24 mouse cellular contexts compared by ENCODE assay signal in the genomic region with DNA sequence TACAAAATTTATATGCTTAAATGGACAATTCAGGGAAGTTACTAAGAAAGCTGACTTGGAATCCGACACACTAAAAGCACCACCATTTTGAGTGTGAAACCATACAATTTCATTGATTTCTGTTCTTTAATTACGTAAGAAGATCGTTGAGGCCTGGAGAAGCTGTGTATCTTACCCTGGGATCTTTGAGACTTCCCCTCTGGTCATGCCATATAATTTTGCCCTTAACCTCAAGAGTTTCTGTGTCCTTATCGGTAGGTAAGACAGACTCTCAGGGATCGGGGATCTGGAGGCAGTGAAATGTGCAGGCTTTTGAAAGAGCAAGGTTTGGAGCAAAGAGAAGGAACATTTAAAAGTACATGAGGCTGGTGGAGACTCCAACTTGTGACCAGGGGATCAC. TPM values are rescaled to one million over a fixed set of nuclear protein-coding genes. Genes with fewer than 3 reads are reported as not detected.
DNase-seq lines count a peak whose midpoint lies in the region; ATAC-seq and TF ChIP-seq lines count a peak whose summit lies in the region.
"Had no signal": no experiment of that assay in that cellular context is flagged by ENCODE, and none has a peak within 500 bp of the region (broad histone marks: within the 10 kb centered on the region; RNA-seq: fewer than 3 reads in every experiment).

No protein-coding gene starts in this region.

- peak overlapping the region; percentile 77 for H3K27ac ChIP-seq in intestine, embryonic 15.5 days
- no peak overlapping the region for H3K27ac ChIP-seq in intestine, postnatal 0 days (ENCODE audit: low read depth, low read length)
- peak overlapping the region; percentile 58; the same call in 1 of the 2 replicates for H3K27ac ChIP-seq in kidney, embryonic 16.5 days (ENCODE audit: low read length)
- H3K27ac ChIP-seq: embryonic facial prominence, embryonic 10.5 days; embryonic facial prominence, embryonic 13.5 days; forebrain, embryonic 13.5 days; heart, adult 2 months; hindbrain, embryonic 12.5 days; hindbrain, embryonic 15.5 days had no signal

- 80% methylated on average over 5 of the region's 5 CpGs for WGBS in intestine, embryonic 15.5 days
- 58% methylated on average over 5 of the region's 5 CpGs for WGBS in intestine, postnatal 0 days
- WGBS in kidney, embryonic 16.5 days: 78% methylated on average over 5 of the region's 5 CpGs

- no peaks in the 10 kb centered on the region for H3K36me3 ChIP-seq in intestine, embryonic 15.5 days
- H3K36me3 ChIP-seq in intestine, postnatal 0 days (ENCODE audit: control insufficient read depth, insufficient read depth): no peaks in the 10 kb centered on the region
- H3K36me3 ChIP-seq in kidney, embryonic 16.5 days (ENCODE audit: insufficient read depth, low read length): no peaks in the 10 kb centered on the region
- H3K36me3 ChIP-seq: embryonic facial prominence, embryonic 10.5 days; embryonic facial prominence, embryonic 13.5 days; hindbrain, embryonic 12.5 days; hindbrain, embryonic 15.5 days had no signal

- no peak overlapping the region for H3K9ac ChIP-seq in intestine, embryonic 15.5 days
- H3K9ac ChIP-seq in intestine, postnatal 0 days (ENCODE audit: low read depth, low read length): no peak overlapping the region
- H3K9ac ChIP-seq in kidney, embryonic 16.5 days (replicated peaks; ENCODE audit: low read length): no peak overlapping the region
- H3K9ac ChIP-seq: embryonic facial prominence, embryonic 13.5 days; forebrain, embryonic 13.5 days; hindbrain, embryonic 12.5 days; hindbrain, embryonic 15.5 days had no signal

- no peak overlapping the region for H3K4me2 ChIP-seq in intestine, embryonic 15.5 days (replicated peaks)
- no peak overlapping the region for H3K4me2 ChIP-seq in intestine, postnatal 0 days (replicated peaks; ENCODE audit: low read depth)
- H3K4me2 ChIP-seq in kidney, embryonic 16.5 days (replicated peaks; ENCODE audit: low read depth, low read length): no peak overlapping the region
- H3K4me2 ChIP-seq: embryonic facial prominence, embryonic 13.5 days; forebrain, embryonic 13.5 days; heart, embryonic 11.5 days; hindbrain, embryonic 12.5 days; hindbrain, embryonic 15.5 days had no signal

- H3K9me3 ChIP-seq in intestine, embryonic 15.5 days: no peaks in the 10 kb centered on the region
- H3K9me3 ChIP-seq in intestine, postnatal 0 days (ENCODE audit: control insufficient read depth): no peaks in the 10 kb centered on the region
- no peaks in the 10 kb centered on the region for H3K9me3 ChIP-seq in kidney, embryonic 16.5 days (ENCODE audit: low read length)
- H3K9me3 ChIP-seq: embryonic facial prominence, embryonic 10.5 days; embryonic facial prominence, embryonic 13.5 days; forebrain, embryonic 13.5 days; hindbrain, embryonic 12.5 days; hindbrain, embryonic 15.5 days had no signal

- ATAC-seq in intestine, embryonic 15.5 days: no peak
- ATAC-seq in intestine, postnatal 0 days: no peak
- no peak for ATAC-seq in kidney, embryonic 16.5 days (ENCODE audit: low FRiP score, low TSS enrichment)
- peak; percentile 26 for ATAC-seq in granulocyte monocyte progenitor cell, adult 5-6 weeks (replicated peaks; ENCODE audit: poor library complexity, severe bottlenecking)
- ATAC-seq in activated CD4-positive, CD25-positive, alpha-beta regulatory T cell, adult 4 months: no peak
- ATAC-seq: CD4-positive, CD25-positive, alpha-beta regulatory T cell, adult 4 months; forebrain, embryonic 13.5 days; forebrain, embryonic 16.5 days had no signal

- H3K27me3 ChIP-seq in intestine, embryonic 15.5 days (replicated peaks): no peaks in the 10 kb centered on the region
- H3K27me3 ChIP-seq in intestine, postnatal 0 days (replicated peaks; ENCODE audit: control insufficient read depth, insufficient read depth, low read length): no peaks in the 10 kb centered on the region
- no peaks in the 10 kb centered on the region for H3K27me3 ChIP-seq in kidney, embryonic 16.5 days (ENCODE audit: insufficient read depth, low read length)
- H3K27me3 ChIP-seq: embryonic facial prominence, embryonic 13.5 days; forebrain, embryonic 13.5 days; hindbrain, embryonic 12.5 days; hindbrain, embryonic 15.5 days had no signal

- peaks cover 29% of the 10 kb centered on the region for H3K4me1 ChIP-seq in intestine, embryonic 15.5 days (replicated peaks)
- peaks cover 12% of the 10 kb centered on the region for H3K4me1 ChIP-seq in intestine, postnatal 0 days (replicated peaks; ENCODE audit: control insufficient read depth, insufficient read depth, low read length)
- peaks cover 47% of the 10 kb centered on the region for H3K4me1 ChIP-seq in kidney, embryonic 16.5 days (ENCODE audit: insufficient read depth, low read length)

- no peak overlapping the region for H3K4me3 ChIP-seq in intestine, embryonic 15.5 days (replicated peaks)
- no peak overlapping the region for H3K4me3 ChIP-seq in intestine, postnatal 0 days (ENCODE audit: low read depth, low read length)
- no peak overlapping the region for H3K4me3 ChIP-seq in kidney, embryonic 16.5 days (ENCODE audit: low read length)
- H3K4me3 ChIP-seq: embryonic facial prominence, embryonic 10.5 days; embryonic facial prominence, embryonic 13.5 days; erythroblast, embryonic 14.5 days; forebrain, embryonic 13.5 days; heart, adult 2 months; hindbrain, embryonic 12.5 days; hindbrain, embryonic 15.5 days had no signal

- intact Hi-C loops in left cerebral cortex, postnatal 14 days (cut with DNase I): no loop called here

- no peak for DNase-seq in kidney, postnatal 10 days
- no peak for DNase-seq in left cerebral cortex, postnatal 14 days (ENCODE audit: low spot score in 2 of 2)
- DNase-seq: adrenal gland, postnatal 14 days; cerebellum, adult 11 months; cerebellum, adult 2 months; cerebellum, adult 9-11 months; cerebellum, postnatal 25 days; embryo, embryonic 11 days; gastrocnemius, postnatal 10 days; heart, adult 2 months had no signal

- no peak for TF ChIP-seq CTCF in intestine, postnatal 0 days (IDR thresholded peaks at IDR 0.05; ENCODE audit: low read depth)

RNA-seq across cellular contexts. Expression of a gene that starts 31.4 kb away (rescaled TPM):
- polyA plus RNA-seq in intestine, embryonic 15.5 days (2015; fragmentation: Nextera tagmentation; extraction: Ambion mirVana): 3.3 and 3.7 TPM in 2 replicates
- 2.2 TPM in 2 replicates for polyA plus RNA-seq in intestine, postnatal 0 days (2015; fragmentation: Nextera tagmentation; extraction: Ambion mirVana)
- 4.4 and 5.1 TPM in 2 replicates for polyA plus RNA-seq in kidney, embryonic 16.5 days (2015; fragmentation: Nextera tagmentation; extraction: Ambion mirVana)
- total RNA-seq in granulocyte monocyte progenitor cell, adult 5-6 weeks (2014; fragmentation: Nextera tagmentation): 43.1 and 67.6 TPM in 2 replicates
- 29.8 and 36.0 TPM in 2 replicates for total RNA-seq in granulocyte monocyte progenitor cell, adult 5-6 weeks (2017)
- 1 to 10 TPM; 3.3 to 3.7 TPM for total RNA-seq in left cerebral cortex, postnatal 14 days (2021)
- 10 to 100 TPM in 1 of 2 experiments, 1 to 10 TPM in 1; 9.1 to 10.4 TPM for polyA plus RNA-seq in activated CD4-positive, CD25-positive, alpha-beta regulatory T cell, adult 4 months (2017; shearing (Covaris generic))
